Mouse (Mus musculus): ENCODE measurements around the gene Clip3.

Clip3 gene

GRCm38 (mm10) chr7:30286701-30287410 is 4.7 kb upstream of the Clip3 start:
- no peak for TF ChIP-seq GATA4 (IDR thresholded peaks at IDR 0.05; ENCODE audit: insufficient replicate concordance, low read length)

DNA sequence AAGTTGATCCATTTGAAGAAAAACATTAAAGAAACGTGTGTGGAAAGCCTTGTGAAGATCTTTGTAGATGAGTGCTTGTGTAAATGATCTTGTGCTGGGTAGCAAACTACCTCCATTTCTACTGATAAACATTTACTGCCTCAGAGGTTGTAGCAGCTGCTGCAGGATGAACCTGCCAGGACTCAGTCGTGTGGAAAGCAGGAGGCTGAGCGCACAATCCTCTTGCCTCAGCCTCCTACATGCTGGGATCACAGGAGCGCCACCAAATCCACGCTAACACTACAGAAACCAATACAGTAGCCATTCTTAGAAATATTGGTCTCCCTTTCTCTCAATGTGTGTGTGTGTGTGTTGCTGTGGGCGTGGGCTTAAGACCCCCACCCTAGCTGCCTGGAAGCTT is 3.5 kb upstream of the Clip3 start:
- TF ChIP-seq GATA4 (IDR thresholded peaks at IDR 0.05; ENCODE audit: insufficient replicate concordance, low read length), result no peak

GRCm38 (mm10) chr7:30289071-30289713 is 2.3 kb upstream of the Clip3 start:
- no peak for TF ChIP-seq GATA4 (IDR thresholded peaks at IDR 0.05; ENCODE audit: insufficient replicate concordance, low read length)

DNA sequence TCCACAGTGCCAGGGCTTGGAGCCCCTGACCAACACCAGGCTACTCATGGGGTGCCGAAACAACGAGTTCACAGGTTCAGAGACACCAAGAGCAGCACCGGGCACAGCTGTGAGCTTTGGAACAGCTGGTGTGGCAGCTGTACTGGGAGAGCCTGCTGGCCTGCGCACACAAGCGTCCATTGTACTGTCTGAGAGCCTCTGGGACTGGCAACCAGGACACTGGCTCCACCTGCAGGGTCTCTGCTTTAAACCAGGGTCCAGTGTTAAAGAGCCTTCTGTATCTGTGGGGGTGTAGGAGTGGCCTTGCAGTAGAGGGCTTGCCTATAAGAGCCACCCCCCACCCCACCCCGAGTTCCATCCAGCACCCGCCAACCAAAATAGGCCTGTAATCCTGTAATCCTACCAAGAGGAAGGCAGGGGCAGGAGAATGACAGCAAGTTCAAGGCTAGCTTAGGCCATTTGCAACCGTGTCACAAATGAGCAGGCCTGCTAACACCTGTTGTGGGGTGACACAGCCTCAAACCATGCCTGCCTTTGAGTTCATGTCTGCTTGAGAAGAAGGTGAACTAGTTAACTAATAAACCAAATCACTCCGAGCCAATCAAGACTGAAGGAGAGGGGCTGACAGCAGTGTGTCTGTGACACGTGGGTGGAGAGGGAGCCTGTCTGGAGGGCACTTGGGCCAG is 1.7 kb upstream of the Clip3 start:
- no peak for TF ChIP-seq GATA4 (IDR thresholded peaks at IDR 0.05; ENCODE audit: insufficient replicate concordance, low read length)

DNA sequence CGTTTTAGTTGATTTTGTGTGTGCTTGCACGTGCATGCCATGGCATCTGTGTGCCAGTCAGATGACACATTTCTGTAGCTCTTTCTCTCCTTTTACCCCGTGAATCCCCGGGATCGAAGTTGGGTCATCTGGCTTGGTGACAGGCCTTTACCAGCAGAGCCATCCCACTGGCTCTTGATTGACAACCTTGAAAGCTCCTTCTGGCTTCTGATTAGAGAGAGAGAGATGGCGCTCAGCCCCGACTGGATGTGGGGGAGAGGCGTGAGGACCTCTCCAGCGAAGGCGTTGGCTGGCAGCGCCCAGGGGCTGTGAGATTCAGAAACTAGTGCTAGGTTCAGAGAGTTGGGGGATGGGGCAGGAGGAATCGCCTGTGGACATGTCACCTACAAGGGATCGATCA is 2.3 kb downstream of the Clip3 start:
- TF ChIP-seq GATA4 (IDR thresholded peaks at IDR 0.05; ENCODE audit: insufficient replicate concordance, low read length), result no peak

DNA sequence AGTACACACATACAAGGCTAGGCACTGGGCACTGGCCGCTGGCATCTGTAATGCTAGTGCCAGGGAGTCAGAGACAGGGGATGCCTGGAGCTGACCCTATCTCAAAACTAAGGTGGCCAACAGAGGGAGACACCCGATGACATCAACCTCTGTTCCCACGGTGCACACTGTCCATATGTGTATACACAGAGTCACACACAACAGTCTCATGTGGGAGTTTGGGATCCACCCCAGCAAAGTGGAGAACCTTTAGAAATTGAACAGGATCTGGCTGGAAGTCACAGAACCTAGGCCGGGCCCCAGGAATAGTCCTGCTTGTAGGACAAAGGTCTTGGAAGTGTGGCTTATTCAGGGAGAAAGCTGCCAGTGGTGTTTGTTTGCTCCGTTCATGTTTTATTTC is 2.8 kb downstream of the Clip3 start:
- no peak for TF ChIP-seq GATA4 (IDR thresholded peaks at IDR 0.05; ENCODE audit: insufficient replicate concordance, low read length)

DNA sequence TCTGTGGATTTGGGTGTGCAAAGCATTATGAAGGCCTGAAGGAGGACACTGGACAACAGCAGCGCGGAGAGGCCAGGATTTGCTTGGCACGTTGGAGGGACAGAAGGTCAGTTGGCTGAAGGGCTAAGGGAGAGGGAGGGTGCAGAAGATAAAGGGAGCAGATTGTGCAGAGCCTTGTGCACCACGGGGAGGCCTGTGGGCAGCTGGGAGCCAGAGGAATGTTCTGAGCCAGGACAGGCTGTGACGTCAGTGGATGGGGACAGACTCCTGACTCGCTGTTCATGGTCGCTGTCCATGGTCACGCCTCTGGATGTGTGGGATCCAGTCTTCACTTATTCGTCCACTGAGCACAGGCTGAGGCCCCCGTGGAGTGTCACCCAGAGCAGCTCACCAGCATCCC is 3.6 kb downstream of the Clip3 start:
- no peak for TF ChIP-seq GATA4 (IDR thresholded peaks at IDR 0.05; ENCODE audit: insufficient replicate concordance, low read length)

GRCm38 (mm10) chr7:30296816-30297215 is 5.3 kb downstream of the Clip3 start:
- TF ChIP-seq GATA4 (IDR thresholded peaks at IDR 0.05; ENCODE audit: insufficient replicate concordance, low read length), result no peak

GRCm38 (mm10) chr7:30297266-30297665 is 5.7 kb downstream of the Clip3 start:
- TF ChIP-seq GATA4 (IDR thresholded peaks at IDR 0.05; ENCODE audit: insufficient replicate concordance, low read length), result no peak

- no peak for TF ChIP-seq GATA4 (IDR thresholded peaks at IDR 0.05; ENCODE audit: insufficient replicate concordance, low read length)
Measured at GRCm38 (mm10) chr7:30300914-30301313, 9.4 kb downstream of the Clip3 start.

GRCm38 (mm10) chr7:30306083-30306779 is 14.7 kb downstream of the Clip3 start:
- no peak for TF ChIP-seq GATA4 (IDR thresholded peaks at IDR 0.05; ENCODE audit: insufficient replicate concordance, low read length)

DNA sequence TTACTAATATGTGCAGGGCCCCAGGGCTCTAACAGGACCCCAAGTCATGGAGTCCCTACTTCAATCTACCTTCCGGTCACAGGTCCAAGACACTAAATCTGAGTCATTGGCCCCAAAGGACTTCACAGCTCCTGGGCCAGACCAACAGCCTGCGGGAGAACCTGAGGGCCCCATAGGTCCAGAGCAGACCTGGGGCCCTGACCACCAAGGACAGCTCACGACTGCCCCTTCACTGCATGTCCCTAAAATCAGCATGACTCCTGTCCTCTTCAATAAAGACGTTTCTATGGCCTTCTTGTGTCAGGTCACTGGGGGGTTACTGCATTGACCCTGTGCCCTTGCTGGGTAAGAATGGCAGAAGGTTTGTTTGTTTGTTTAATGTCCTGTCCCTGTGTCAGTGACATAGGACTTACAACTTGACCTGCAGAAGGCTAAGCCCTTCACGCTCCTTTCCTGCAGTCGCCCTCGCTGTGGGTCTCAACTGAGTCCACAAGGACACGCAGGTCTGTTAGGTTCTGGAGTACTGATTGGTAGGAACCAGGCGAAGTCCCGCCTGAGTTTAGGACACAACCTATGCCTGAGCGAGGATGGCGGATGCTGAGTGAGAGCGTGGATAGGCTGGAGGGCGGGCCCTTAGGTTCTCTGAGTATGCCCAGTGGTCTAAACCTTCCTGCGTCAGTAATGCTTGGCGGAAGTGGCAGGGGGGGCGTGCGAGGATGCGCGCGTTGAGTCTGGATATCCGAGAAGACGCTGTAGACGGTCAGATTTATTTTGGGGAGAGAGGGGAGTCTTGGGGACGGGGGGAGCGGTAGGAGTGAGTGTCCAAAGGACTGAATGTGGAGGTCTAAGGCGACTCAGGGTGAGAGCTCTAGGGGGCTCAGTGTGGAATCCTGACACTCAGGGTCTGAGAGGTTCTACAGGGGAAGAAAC is 16.8 kb downstream of the Clip3 start, which contains the start of gene Alkbh6:
Gene Alkbh6 (plus strand): TSS at position 642 of the 930 bp plus-strand sequence.
- no peak for TF ChIP-seq GATA4 (IDR thresholded peaks at IDR 0.05; ENCODE audit: insufficient replicate concordance, low read length)

GRCm38 (mm10) chr7:30309395-30310129 is 18.0 kb downstream of the Clip3 start:
- TF ChIP-seq GATA4 (IDR thresholded peaks at IDR 0.05; ENCODE audit: insufficient replicate concordance, low read length), result no peak

DNA sequence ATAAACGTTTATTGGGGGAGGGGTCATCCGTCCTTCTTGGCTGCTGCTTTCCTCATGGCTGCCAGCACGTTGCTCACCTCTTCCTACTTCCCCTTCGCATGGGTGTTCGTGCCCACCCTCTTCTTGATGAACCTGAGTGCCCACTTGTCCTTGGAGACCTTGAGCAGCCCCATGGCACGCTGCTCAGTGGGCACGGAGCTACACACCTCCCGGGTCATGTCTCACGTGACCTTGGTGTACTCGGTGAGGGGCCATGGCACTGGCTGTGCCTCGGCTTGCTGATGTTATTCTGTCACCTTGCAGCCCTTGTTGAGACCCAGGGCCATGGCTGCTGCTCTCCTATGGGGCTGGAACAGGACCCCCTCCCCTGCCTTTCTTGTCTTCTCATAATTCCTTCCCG is 18.6 kb downstream of the Clip3 start:
- no peak for TF ChIP-seq GATA4 (IDR thresholded peaks at IDR 0.05; ENCODE audit: insufficient replicate concordance, low read length)

Measured in liver, adult (tissue).